Mouse (Mus musculus) stomach, postnatal 0 days (tissue): ENCODE results near the gene Ptpn9.

Experiments used
- CTCF ChIP-seq: IDR thresholded peaks from 2 replicates; pipeline ENCODE4 v1.5.1; 2016; ENCODE audit warnings: antibody characterized with exemption, low read depth, mild to moderate bottlenecking, moderate library complexity
- EP300 ChIP-seq: optimal IDR thresholded peaks from 2 replicates; pipeline ENCODE3; 2016; ENCODE audit warnings: antibody characterized with exemption

DNA sequence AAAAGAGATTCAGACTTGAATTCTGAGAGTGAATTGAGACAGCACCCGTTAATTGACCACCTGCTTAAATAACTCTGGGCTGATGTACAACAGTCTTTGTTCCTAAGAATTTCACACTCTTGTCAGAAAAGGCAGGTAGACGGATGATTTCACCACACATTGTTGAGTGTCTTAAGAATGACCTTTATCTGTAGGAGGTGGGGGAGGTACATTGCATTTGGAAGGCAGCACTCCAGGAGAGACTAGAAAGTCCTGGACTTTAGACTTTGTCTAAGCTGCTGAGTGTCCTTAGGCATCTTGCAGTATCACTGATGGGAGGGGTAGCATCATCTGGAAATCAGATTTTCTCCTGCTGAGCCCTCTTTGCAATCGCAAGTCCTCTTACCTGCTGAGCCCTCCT, 87.5 kb downstream of the Ptpn9 start:
- TF ChIP-seq CTCF (no peak), EP300 (no peak)
